13 mouse cellular contexts compared by ENCODE assay signal in genomic region chr16:87717046-87717660, GRCm38 (mm10).
"Had no signal": no experiment of that assay in that cellular context is flagged by ENCODE, and none has a peak within 500 bp of the region (broad histone marks: within the 10 kb centered on the region; RNA-seq: fewer than 3 reads in every experiment).

No protein-coding gene starts in this region.

- H3K27ac ChIP-seq: layer of hippocampus, adult 2 months; liver, embryonic 15.5 days; macrophage; midbrain, embryonic 13.5 days; stomach, embryonic 15.5 days had no signal

- ATAC-seq: midbrain, embryonic 13.5 days had no signal

- H3K4me3 ChIP-seq: layer of hippocampus, adult 2 months; liver, embryonic 15.5 days; midbrain, embryonic 13.5 days; stomach, embryonic 15.5 days had no signal

- H3K9me3 ChIP-seq: liver, embryonic 15.5 days; midbrain, embryonic 13.5 days; stomach, embryonic 15.5 days had no signal

- H3K4me2 ChIP-seq: liver, embryonic 11.5 days; liver, embryonic 15.5 days; lung, embryonic 14.5 days; midbrain, embryonic 13.5 days; stomach, embryonic 15.5 days had no signal

- DNase-seq: kidney, postnatal 10 days; kidney, postnatal 4 days; lung, postnatal 14 days; right cerebral cortex, postnatal 14 days; thymus, adult 2 months; thymus, postnatal 25 days had no signal

- H3K27me3 ChIP-seq: liver, embryonic 15.5 days; midbrain, embryonic 13.5 days; stomach, embryonic 15.5 days had no signal

- H3K9ac ChIP-seq: liver, embryonic 15.5 days; lung, embryonic 14.5 days; midbrain, embryonic 13.5 days; stomach, embryonic 15.5 days had no signal
